Mouse (Mus musculus) E14TG2a.4 (cell line): ENCODE measurements around the gene Eva1c.

Experiments
- CTCF ChIP-seq: conservative IDR thresholded peaks from 2 replicates; pipeline ENCODE4 v1.5.1; 2014; ENCODE audit warnings: low read length
- NANOG ChIP-seq: IDR thresholded peaks from 2 replicates; pipeline ENCODE4 v1.6.1; 2014; ENCODE audit warnings: borderline replicate concordance, low read length, mixed read lengths
- POU5F1 ChIP-seq: IDR thresholded peaks from 2 replicates; pipeline ENCODE4 v1.6.1; 2014; ENCODE audit warnings: low read length, borderline replicate concordance

GRCm38 (mm10) chr16:90933534-90934176 is 107.1 kb downstream of the Eva1c start:
- TF ChIP-seq CTCF (no peak), POU5F1 (no peak), NANOG (no peak)
